Mouse (Mus musculus): Measurements from ENCODE around the gene Serpina1b.
"Not testable (repeated sequence)": the region's sequence is repeated elsewhere in the genome, so short reads cannot be mapped to it uniquely, and the experiment has no call there.

Gene Serpina1b

DNA sequence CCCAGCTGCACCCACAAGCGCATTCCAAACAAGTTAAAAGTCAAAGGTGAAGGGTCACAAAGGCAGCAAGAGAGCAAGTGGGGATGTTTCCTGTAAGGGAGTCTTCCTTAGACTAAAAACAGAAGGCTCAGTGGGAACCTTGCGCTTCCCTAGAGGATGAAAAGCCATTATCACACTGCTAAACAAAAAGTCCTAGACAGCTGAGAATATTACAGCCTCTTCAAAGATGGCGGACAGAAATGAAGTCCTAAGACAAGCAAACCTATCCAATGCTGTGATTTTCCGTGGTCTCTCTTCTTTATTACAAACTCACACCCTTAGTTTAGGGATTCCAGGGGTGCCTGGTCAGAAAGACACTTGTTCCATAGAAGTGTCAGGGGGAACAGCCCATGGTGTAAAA is at the start of gene Serpina1b:
TSS of gene Serpina1b (minus strand) at position 101 of the 400 bp plus-strand sequence.
- DNase-seq: not testable (repeated sequence)

DNA sequence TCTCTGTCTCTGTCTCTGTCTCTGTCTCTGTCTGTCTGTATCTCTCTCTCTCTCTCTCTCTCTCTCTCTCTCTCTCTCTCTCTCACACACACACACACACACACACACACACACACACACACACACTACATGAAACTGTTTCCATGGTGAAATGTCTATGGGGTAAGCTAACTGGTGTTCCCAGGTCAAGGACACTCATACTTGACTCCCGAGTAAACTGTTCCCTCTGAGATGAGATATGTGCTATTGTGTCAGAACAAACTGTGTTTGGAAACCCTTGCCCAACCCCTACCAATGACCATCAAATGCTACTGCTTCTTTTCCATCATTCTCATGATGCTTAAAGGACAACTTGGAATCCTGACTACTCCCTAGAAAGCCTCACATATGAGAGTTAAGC is 36.7 kb upstream of the Serpina1b start:
- not testable (repeated sequence) for DNase-seq

DNA sequence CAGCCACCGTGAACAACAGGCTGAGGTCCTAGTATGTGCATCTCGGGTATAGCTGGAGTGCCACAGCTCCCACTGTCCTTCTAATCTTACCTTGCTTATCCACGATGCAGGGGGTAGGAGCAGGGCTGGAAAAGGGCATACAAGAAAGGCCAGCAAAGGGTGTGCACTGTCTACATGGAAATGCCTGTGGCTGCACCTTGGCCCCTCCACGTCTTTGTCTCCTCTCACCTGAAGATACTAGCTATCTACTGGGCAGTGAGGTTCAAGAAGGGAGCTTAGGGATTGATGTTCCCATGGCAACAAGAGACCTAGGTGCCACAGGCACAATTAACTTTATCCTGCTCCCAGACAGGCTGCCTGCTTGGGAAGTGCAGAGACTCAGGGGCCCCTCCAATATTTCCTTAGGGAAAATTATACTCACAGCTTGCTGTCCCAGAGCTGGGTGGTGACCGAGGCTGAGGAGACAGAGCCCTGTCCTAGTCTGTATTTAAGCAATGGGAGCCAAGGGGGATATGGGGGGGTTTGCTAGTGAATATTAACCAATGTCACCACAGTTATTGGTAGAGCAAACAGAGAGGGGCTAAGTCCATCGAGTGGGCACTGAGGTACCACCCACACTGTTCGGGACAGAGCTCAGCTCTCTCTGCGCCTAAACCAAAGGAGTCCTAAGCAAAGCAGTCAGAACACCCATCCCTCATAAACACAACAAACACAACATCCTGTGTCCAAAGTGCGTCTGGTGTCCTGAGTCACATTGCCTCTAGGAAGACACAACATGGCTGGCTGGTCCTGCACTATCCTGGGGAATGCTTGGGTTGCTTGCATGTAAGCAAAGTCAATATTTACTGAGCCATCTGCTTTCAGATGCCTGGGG is 33.2 kb upstream of the Serpina1b start, which contains the start of gene Serpina1a:
TSS of gene Serpina1a (minus strand) at position 462 of the 874 bp plus-strand sequence.
- DNase-seq: not testable (repeated sequence)

DNA sequence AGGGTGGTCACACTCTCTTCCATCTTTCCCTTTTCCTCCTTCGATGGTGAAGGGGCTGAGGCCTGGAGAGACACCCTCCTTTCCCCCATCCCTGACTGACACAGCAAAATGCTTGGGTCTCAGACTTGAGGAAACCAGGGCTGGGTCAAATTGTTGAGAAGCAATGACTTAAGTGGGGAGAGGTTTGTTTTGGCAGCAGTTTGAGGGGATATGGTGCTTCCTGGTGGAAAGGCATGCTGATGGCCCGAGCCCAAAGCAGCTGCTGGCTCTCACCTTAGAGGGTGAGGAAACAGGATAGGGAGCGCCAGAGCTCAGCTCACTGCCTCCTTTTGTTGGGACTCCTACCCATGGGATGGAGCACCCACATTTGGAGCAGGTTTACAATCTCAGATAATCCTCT is 30.8 kb upstream of the Serpina1b start:
- DNase-seq: no peak

DNA sequence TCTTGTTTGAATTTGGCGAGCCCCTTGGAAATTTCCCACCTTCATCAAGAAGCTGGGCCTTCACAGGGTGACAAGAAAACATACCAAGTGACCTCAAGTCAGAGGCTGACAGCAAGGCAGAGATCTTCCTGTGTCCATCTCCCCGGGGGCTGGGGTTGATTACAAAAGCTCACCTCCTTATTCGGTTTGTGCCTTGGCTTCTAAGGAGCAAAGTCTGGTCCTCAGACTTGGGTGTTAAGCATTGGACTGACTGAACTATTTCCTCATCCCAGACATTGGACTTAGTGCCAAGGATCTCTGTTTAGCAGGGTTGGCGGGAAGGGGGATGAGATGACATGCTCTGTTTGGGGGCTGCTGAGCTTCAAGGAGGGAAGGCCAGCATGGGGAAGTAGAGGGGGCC is 30.4 kb upstream of the Serpina1b start:
- not testable (repeated sequence) for DNase-seq

DNA sequence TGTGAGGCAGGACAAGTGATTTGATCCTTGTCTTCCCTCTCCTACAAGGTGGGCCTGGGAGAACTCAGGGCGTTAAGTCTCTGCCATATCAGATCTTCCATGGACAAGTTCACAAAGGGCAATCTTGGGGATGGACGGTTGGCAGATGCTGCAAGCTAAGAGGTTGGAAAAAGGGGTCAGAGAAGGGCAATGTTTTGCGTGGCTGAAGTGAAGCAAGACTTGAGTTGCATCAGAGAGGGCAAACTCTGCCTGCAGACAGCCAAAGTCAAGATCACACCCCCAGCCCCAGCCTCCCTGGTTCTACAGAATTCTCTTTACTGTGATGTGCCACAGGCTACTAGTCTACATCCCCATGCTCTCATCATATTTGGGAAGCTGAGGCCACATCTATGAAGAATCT is 29.4 kb upstream of the Serpina1b start:
- not testable (repeated sequence) for DNase-seq

DNA sequence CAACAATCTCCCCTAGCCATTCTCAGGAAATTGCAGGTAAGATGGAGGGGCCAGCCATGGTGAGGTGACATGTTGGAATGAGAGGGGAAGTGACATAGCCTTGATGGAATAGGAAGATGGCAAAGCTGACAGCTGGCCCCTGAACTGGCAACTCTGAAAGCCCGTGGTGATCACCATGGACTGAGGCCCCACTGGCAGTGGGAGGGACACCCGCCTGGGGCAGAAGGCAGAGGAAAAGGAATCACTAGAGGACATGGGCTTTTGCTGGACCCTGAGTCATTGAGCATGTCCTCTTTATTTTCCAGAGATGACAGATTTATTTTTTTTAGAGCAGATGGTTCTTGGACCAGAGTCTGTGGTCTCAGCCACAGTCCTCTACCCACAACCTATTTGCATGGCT is 22.9 kb upstream of the Serpina1b start:
- DNase-seq: not testable (repeated sequence)

DNA sequence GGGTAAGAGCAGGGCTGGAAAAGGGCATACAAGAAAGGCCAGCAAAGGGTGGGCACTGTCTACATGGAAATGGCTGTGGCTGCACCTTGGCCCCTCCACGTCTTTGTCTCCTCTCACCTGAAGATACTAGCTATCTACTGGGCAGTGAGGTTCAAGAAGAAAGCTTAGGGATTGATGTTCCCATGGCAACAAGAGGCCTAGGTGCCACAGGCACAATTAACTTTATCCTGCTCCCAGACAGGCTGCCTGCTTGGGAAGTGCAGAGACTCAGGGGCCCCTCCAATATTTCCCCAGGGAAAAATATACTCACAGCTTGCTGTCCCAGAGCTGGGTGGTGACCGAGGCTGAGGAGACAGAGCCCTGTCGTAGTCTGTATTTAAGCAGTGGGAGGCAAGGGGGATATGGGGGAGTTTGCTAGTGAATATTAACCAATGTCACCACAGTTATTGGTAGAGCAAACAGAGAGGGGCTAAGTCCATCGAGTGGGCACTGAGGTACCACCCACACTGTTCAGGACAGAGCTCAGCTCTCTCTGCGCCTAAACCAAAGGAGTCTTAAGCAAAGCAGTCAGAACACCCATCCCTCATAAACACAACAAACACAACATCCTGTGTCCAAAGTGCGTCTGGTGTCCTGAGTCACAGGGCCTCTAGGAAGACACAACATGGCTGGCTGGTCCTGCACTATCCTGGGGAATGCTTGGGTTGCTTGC is 2.4 kb downstream of the Serpina1b start:
- DNase-seq: not testable (repeated sequence)

DNA sequence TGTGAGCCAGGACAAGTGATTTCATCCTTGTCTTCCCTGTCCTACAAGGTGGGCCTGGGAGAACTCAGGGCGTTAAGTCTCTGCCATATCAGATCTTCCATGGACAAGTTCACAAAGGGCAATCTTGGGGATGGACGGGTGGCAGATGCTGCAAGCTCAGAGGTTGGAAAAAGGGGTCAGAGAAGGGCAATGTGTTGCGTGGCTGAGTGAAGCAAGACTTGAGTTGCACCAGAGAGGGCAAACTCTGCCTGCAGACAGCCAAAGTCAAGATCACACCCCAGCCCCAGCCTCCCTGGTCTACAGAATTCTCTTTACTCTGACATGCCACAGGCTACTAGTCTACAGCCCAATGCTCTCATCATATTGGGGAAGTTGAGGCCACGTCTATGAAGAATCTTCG is 6.3 kb downstream of the Serpina1b start:
- DNase-seq: not testable (repeated sequence)

DNA sequence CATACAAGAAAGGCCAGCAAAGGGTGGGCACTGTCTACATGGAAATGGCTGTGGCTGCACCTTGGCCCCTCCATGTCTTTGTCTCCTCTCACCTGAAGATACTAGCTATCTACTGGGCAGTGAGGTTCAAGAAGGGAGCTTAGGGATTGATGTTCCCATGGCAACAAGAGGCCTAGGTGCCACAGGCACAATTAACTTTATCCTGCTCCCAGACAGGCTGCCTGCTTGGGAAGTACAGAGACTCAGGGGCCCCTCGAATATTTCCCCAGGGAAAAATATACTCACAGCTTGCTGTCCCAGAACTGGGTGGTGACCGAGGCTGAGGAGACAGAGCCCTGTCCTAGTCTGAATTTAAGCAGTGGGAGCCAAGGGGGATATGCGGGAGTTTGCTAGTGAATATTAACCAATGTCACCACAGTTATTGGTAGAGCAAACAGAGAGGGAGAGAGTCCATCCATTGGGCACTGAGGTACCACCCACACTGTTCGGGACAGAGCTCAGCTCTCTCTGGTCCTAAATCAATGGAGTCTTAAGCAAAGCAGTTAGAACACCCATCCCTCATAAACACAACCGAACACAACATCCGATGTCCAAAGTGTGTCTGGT is 56.8 kb downstream of the Serpina1b start, which contains the start of gene Serpina1d:
TSS of gene Serpina1d (minus strand) at position 347 of the 606 bp plus-strand sequence.
- not testable (repeated sequence) for DNase-seq

DNA sequence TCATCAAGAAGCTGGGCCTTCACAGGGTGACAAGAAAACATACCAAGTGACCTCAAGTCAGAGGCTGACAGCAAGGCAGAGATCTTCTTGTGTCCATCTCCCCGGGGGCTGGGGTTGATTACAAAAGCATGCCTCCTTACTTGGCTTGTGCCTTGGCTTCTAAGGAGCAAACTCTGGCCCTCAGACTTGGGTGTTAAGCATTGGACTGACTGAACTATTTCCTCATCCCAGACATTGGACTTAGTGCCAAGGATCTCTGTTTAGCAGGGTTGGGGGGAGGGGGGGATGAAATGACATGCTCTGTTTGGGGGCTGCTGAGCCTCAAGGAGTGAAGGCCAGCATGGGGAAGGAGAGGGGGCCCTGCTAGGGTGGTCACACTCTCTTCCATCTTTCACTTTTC is 59.6 kb downstream of the Serpina1b start:
- DNase-seq: not testable (repeated sequence)

DNA sequence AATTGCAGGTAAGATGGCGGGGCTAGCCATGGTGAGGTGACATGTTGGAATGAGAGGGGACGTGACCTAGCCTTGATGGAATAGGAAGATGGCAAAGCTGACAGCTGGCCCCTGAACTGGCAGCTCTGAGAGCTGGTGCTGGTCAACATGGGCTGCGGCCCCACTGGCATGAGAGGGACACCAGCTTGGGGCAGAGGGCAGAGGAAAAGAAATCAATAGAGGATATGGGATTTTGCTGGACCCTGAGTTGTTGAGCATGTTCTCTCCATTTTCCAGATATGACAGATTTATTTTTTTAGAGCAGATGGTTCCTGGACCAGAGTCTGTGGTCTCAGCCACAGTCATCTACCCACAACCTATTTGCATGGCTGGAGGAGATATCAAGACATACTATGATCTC is 67.1 kb downstream of the Serpina1b start:
- not testable (repeated sequence) for DNase-seq

DNA sequence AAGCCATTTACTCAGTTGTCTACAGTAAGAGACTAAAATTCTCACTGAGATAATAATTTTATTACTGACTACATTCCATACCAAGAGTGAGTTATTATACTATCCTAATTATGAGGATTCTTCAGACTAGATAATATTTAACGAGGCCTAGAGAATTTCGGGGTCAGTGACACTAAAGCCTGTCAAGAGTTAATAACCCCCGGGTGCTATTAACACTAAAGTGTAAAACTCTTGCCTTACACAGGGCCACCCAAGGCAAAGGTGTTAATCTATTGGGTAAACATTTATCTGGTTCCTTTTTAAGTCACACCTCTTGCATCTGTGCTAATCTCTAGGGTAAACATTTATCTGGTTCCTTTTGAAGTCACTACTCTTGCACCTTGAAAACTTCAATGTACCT is 69.9 kb downstream of the Serpina1b start:
- not testable (repeated sequence) for DNase-seq

DNA sequence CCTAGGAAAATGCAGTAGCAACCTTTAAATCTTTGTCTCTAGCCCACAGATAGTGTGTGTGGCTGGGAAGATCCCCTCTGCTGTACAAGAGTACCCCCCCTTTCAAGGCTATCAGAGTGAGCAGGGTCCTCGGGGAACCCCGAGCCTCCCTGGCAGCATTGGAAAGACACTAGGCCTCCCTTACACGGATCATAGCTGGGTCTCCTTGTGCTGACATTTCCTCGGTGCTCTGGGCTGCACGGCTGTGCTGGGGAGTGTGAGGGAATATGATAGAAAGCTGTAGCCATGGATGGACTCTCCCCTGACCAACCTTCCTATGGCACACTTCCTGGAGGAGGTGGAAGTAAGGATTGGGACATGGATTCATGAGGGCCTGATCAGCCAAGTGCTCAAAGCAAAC is 84.2 kb downstream of the Serpina1b start:
- DNase-seq: not testable (repeated sequence)

DNA sequence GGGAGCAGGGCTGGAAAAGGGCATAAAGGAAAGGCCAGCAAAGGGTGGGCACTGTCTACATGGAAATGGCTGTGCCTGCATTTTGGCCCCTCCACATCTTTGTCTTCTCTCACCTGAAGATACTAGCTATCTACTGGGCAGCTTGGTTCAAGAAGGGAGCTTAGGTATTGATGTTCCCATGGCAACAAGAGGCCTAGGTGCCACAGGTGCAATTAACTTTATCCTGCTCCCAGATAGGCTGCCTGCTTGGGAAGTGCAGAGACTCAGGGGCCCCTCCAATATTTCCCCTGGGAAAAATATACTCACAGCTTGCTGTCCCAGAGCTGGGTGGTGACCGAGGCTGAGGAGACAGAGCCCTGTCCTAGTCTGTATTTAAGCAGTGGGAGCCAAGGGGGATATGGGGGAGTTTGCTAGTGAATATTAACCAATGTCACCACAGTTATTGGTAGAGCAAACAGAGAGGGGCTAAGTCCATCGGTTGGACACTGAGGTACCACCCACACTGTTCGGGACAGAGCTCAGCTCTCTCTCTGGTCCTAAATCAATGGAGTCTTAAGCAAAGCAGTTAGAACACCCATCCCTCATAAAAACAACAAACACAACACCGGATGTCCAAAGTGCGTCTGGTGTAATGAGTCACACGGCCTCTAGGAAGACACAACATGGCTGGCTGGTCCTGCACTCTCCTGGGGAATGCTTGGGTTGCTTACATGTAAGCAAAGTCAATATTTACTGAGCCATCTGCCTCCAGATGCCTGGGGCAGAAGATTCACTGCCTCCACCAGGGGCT is 92.2 kb downstream of the Serpina1b start:
- not testable (repeated sequence) for DNase-seq

DNA sequence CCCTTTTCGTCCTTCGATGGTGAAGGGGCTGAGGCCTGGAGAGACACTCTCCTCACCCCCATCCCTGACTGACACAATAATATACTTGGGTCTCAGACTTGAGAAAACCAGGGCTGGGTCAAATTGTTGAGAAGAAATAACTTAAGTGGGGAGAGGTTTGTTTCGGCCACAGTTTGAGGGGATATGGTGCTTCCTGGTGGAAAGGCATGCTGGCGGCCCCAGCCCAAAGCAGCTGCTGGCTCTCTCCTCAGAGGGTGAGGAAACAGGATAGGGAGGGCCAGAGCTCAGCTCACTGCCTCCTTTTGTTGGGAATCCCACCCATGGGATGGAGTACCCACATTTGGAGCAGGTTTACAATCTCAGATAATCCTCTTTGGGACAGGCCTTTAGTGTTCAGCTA is 94.6 kb downstream of the Serpina1b start:
- DNase-seq: not testable (repeated sequence)

DNA sequence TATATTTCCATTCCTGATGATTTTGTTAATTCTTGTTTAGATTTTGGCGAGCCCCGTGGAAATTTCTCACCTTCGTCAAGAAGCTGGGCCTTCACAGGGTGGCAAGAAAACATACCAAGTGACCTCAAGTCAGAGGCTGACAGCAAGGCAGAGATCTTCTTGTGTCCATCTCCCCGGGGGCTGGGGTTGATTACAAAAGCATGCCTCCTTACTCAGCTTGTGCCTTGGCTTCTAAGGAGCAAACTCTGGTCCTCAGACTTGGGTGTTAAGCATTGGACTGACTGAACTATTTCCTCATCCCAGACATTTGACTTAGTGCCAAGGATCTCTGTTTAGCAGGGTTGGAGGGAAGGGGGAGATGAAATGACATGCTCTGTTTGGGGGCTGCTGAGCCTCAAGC is 95.1 kb downstream of the Serpina1b start:
- DNase-seq: not testable (repeated sequence)

DNA sequence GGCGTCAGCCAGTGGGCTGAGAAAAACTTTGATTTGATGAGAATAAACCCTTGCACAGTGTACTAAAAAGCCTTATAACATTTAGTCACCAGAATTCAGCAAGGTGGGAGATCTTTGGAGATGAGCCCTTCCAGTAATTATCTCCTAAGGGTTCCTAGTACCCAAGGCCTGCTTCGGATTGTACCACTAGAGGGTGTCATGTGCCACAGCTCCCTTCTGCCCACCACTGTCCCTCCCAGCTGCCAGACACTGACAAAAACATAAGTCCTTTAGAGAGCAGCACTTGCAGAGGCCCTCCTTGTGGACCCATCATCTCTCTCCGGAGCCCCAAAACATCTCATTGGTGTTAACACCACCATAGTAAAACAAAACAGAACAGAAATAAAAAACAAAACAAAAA is 118.6 kb downstream of the Serpina1b start:
- DNase-seq: no peak

DNA sequence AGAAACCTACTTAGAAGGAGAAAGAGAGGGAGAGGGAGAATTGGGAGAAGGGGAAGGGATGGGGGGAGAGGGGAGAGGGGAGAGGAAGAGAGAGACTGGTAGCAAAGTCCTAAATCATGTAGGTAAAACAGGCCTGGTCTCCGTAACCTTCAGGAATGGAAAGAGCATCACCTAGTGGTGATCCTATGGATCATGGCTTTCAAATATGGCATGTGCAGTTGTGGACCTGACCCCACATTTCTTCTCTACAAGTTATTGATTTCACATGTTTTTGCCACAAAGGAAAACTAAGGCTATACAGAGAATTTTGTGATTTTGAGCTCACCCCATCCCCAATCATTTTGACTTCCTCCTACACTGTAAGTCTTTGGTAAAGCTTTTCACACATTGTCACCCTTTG is 119.8 kb downstream of the Serpina1b start:
- DNase-seq: no peak

DNA sequence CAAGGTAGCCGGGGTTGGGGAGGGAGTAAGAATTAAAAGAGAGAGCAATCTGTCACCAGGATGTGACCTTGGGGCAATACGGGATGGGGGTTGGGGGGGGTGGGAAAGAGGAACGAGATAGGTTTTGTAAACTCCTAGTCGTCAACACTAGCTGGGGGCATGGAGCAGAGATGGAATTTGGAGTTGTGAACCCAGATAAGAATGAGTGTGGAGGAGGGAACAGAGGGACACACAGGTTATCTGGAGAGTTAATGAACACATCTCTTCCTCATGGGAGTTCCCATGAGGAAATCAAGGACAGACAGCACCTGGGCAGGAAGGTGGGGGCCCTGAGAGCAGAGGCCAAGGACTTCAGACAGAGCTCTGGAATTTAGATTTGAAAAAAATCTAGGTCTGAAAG is 124.1 kb downstream of the Serpina1b start:
- DNase-seq: no peak

DNA sequence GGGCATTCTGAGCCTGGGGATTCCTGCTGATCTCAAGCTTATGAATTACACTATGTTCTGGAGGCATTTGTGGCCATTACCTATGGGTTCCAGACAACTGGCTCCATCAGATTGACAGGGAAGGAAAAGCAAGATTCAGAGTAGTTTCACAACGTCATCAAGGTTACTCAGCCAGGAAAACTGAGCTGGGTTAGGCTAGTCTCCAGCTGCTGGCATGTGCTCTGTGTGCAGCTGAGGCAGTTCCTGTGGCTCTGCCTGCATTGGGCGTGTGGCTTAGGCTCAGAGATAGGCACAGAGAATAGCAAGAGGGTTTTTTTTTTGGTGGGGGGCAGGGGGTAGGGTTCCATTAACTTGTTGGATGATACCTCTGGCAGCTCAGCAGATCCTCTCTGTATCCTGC is 124.6 kb downstream of the Serpina1b start:
- DNase-seq: no peak

DNA sequence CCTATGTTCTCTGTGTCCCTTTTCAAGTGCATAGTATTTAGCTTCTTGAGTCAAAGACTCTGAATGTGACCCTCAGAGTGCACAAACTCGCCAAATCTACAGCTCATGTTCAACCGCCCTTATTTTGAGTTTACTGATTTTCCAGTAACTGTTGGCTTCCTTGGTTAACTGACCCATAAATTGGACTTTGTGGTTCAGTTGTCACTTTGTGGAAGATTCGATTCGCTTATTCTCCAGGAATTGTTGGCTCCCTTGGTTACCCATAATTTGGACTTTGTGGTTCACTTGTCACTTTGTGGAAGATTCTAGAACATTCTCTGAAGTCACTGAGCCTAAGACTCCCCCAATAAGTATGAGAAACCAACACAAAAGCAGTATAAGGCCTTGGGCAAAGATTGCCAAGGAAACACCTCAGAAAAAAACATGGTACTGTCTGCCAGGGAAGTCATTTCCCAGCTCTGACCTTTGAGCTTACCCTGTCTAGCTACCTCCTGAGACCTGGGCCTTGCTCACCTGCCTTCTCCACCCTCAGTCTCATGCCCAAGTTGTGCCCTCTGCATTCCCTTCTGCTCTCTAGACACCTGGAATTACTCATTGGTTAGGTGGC is 129.9 kb downstream of the Serpina1b start:
- DNase-seq: no peak
